Mouse (Mus musculus) stomach, embryonic 16.5 days (tissue): ENCODE results near the gene Slc35e3. TPM values are rescaled to one million over a fixed set of nuclear protein-coding genes. Genes with fewer than 3 reads are reported as not detected.
"Not testable (repeated sequence)": the region's sequence is repeated elsewhere in the genome, so short reads cannot be mapped to it uniquely, and the experiment has no call there.

Source experiments
- ATAC-seq: fragments of 200-750 bp; cut with Nextera tagmentation; 2 replicates; pipeline ENCODE4 v1.8.0; 2017; ENCODE audit warnings: moderate number of reproducible peaks, moderate TSS enrichment; ENCODE audit not compliant: insufficient read depth, low FRiP score
- H3K27ac ChIP-seq: fragments of 300-500 bp; sonication (generic); 2 replicates; pipeline ENCODE4 v1.5.1; 2014; ENCODE audit warnings: low read length
- H3K27me3 ChIP-seq: fragments of 300-500 bp; sonication (generic); 2 replicates; pipeline ENCODE4 v1.6.1; 2014; ENCODE audit warnings: low read length, control low read depth, mixed read lengths; ENCODE audit not compliant: control insufficient read depth, insufficient read depth
- H3K36me3 ChIP-seq: fragments of 300-500 bp; sonication (generic); 2 replicates; pipeline ENCODE4 v1.6.1; 2014; ENCODE audit warnings: low read length; ENCODE audit not compliant: control insufficient read depth, insufficient read depth
- H3K4me1 ChIP-seq: fragments of 300-500 bp; sonication (generic); 2 replicates; pipeline ENCODE4 v1.6.1; 2014; ENCODE audit warnings: low read length, control low read depth, mixed read lengths; ENCODE audit not compliant: control insufficient read depth, insufficient read depth
- H3K4me2 ChIP-seq: fragments of 300-500 bp; sonication (generic); 2 replicates; pipeline ENCODE4 v1.6.1; 2014; ENCODE audit warnings: low read depth, low read length, mixed read lengths
- H3K4me3 ChIP-seq: fragments of 300-500 bp; sonication (generic); replicated peaks from 2 replicates; pipeline ENCODE4 v1.5.1; 2014; ENCODE audit warnings: mild to moderate bottlenecking, low read length
- H3K9ac ChIP-seq: fragments of 300-500 bp; sonication (generic); 2 replicates; pipeline ENCODE4 v1.6.1; 2014; ENCODE audit warnings: low read length
- H3K9me3 ChIP-seq: fragments of 300-500 bp; sonication (generic); replicated peaks from 2 replicates; pipeline ENCODE4 v1.6.1; 2016; ENCODE audit warnings: low read length, control low read depth; ENCODE audit not compliant: control insufficient read depth
- WGBS: fragments of 180-500 bp; shearing (Covaris S2); extraction: QIAGEN DNeasy Blood & Tissue Kit; methylation state at CpG from one replicate; pipeline ENCODE4 v1.1.7; 2014; 5-methylcytosine and 5-hydroxymethylcytosine counted together
- polyA plus RNA-seq: library from polyadenylated mRNA; unstranded; fragments of >200 nt; fragmentation: Nextera tagmentation; extraction: Ambion mirVana; gene quantifications from 2 replicates; pipeline ENCODE4 v1.2.1, GENCODE M21; 2015

Slc35e3 gene
- polyA plus RNA-seq, 1 experiment from 2014 or later, result 14.2 TPM

- no peak overlapping the region for H3K4me2 ChIP-seq
- H3K4me3 ChIP-seq, result no peak overlapping the region
- peaks cover 23% of the 10 kb centered on the region for H3K36me3 ChIP-seq
- 86% methylated on average over 7 of the region's 7 CpGs for WGBS
- H3K27me3 ChIP-seq, result no peaks in the 10 kb centered on the region
- 0 out of 2 replicates have a peak, but pooled peaks cover 4% of the 10 kb centered on the region for H3K9me3 ChIP-seq
- no peak for ATAC-seq
- H3K4me1 ChIP-seq, result 0 out of 2 replicates have a peak, but pooled peaks cover 6% of the 10 kb centered on the region
- no peak overlapping the region for H3K9ac ChIP-seq
- no peak overlapping the region for H3K27ac ChIP-seq
Observed at GRCm38 (mm10) chr10:117747711-117748110, 1.5 kb upstream of the Slc35e3 start.

- peak overlapping the region; percentile 58 for H3K9ac ChIP-seq
- peak overlapping the region; percentile 50 for H3K4me3 ChIP-seq
- H3K27ac ChIP-seq, H3K27me3 ChIP-seq, H3K9me3 ChIP-seq, H3K4me1 ChIP-seq: not testable (repeated sequence)
- under 1% methylated on average over 14 of the region's 46 CpGs for WGBS
- peaks cover 10% of the 10 kb centered on the region for H3K36me3 ChIP-seq
- ATAC-seq, result peak; percentile 12
- H3K4me2 ChIP-seq, result peak overlapping the region; percentile 63
Observed at GRCm38 (mm10) chr10:117745570-117746296, 432 bp downstream of the Slc35e3 start.

- Histone ChIP-seq H3K4me2 (peak overlapping the region; percentile 63; the same call in 1 of the 2 replicates), H3K9me3 (no peaks in the 10 kb centered on the region), H3K27ac (peak overlapping the region; percentile 30; the same call in 1 of the 2 replicates), H3K27me3 (no peaks in the 10 kb centered on the region), H3K9ac (no peak overlapping the region), H3K36me3 (no peaks in the 10 kb centered on the region), H3K4me1 (0 out of 2 replicates have a peak, but pooled peaks cover 7% of the 10 kb centered on the region), H3K4me3 (no peak overlapping the region)
- ATAC-seq, result no peak
- WGBS, result 66% methylated on average over 4 of the region's 4 CpGs
Observed at GRCm38 (mm10) chr10:117743917-117744316, 2.2 kb downstream of the Slc35e3 start.

GRCm38 (mm10) chr10:117743182-117743581, 3.0 kb downstream of the Slc35e3 start:
- Histone ChIP-seq H3K4me3 (no peak overlapping the region), H3K36me3 (peaks cover 6% of the 10 kb centered on the region; the same call in 1 of the 2 replicates)

GRCm38 (mm10) chr10:117742618-117743017, 3.5 kb downstream of the Slc35e3 start:
- H3K4me2 ChIP-seq, result no peak overlapping the region
- H3K9ac ChIP-seq, result no peak overlapping the region
- H3K36me3 ChIP-seq, result peaks cover 7% of the 10 kb centered on the region; the same call in 1 of the 2 replicates
- no peaks in the 10 kb centered on the region for H3K27me3 ChIP-seq
- no peaks in the 10 kb centered on the region for H3K9me3 ChIP-seq
- 88% methylated on average over 4 of the region's 4 CpGs for WGBS
- 0 out of 2 replicates have a peak, but pooled peaks cover 9% of the 10 kb centered on the region for H3K4me1 ChIP-seq
- no peak for ATAC-seq
- no peak overlapping the region for H3K4me3 ChIP-seq
- H3K27ac ChIP-seq, result no peak overlapping the region

More at GRCm38 (mm10) chr10:117743182-117743581, 3.0 kb downstream of the Slc35e3 start:
- H3K9me3 ChIP-seq, result no peaks in the 10 kb centered on the region
- no peak for ATAC-seq
- H3K9ac ChIP-seq, result no peak overlapping the region
- 0 out of 2 replicates have a peak, but pooled peaks cover 9% of the 10 kb centered on the region for H3K4me1 ChIP-seq
- no peak overlapping the region for H3K4me2 ChIP-seq
- 80% methylated on average over 2 of the region's 2 CpGs for WGBS
- no peak overlapping the region for H3K27ac ChIP-seq
- H3K27me3 ChIP-seq, result no peaks in the 10 kb centered on the region

DNA sequence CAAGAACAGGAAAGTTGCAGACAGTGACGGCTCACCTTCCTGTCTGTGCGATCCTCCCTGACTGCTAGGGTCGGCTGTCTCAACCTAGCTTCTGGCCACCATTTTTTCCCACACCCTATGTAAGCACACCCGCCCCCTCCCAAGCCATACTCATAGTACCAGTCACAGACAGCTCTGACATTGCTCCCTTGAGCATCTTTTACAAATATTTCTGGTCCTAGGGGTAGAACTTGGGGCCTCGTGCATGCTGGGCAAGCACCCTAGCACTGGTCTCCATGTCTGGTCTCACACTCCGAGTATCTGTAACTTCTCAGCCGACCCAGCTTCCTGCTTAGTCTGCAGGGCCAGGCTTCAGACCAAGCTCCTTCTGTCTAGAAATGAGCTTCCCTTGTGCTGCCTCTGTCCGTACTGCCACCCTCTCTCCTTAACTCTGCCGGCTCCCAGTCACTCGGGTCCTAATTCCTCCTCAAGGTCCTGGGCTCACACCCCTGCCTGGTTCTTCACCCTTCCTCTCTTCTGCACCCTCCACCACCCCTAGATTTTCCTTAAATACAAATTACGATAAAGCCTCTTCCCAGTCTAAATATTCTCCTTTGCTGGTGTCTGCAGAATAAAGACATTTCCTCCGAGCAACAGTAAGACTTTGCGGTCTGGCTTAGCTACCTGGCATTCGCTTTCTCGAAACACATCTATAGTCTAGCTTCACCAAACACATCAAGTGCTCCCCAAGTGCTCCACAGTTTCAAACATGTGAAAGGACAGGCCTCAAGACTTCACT, 4.3 kb downstream of the Slc35e3 start:
- WGBS, result 88% methylated on average over 15 of the region's 15 CpGs
- H3K36me3 ChIP-seq, result peaks cover 7% of the 10 kb centered on the region; the same call in 1 of the 2 replicates
- no peak overlapping the region for H3K4me2 ChIP-seq
- H3K9ac ChIP-seq, result no peak overlapping the region
- H3K27ac ChIP-seq, result no peak overlapping the region
- H3K4me3 ChIP-seq, result no peak overlapping the region
- no peak for ATAC-seq
- no peaks in the 10 kb centered on the region for H3K9me3 ChIP-seq
- H3K27me3 ChIP-seq, result no peaks in the 10 kb centered on the region
- 0 out of 2 replicates have a peak, but pooled peaks cover 9% of the 10 kb centered on the region for H3K4me1 ChIP-seq

DNA sequence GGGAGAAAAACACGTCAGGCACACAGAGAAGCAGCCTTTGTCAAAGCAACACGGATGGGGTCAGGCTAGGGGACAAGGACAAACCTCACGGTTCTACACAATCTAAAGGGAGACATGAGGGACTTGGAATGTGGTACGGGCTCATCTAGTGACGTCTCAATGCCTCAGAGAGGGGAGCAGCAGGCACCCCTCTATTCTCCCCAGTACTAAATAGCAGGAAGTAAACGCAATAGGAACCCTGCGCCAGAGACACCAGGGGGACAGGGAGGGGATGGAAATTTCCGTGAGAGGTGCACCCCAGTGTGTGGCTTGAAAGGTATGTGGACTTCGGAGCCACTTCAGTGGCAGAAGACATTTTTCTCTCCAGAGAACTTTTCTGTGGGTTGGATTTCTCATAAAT, 5.2 kb downstream of the Slc35e3 start:
- no peak overlapping the region for H3K4me3 ChIP-seq
- H3K4me2 ChIP-seq, result no peak overlapping the region
- H3K27me3 ChIP-seq, result no peaks in the 10 kb centered on the region
- H3K27ac ChIP-seq, result no peak overlapping the region
- 82% methylated on average over 9 of the region's 9 CpGs for WGBS
- H3K9me3 ChIP-seq, result no peaks in the 10 kb centered on the region
- 0 out of 2 replicates have a peak, but pooled peaks cover 9% of the 10 kb centered on the region for H3K4me1 ChIP-seq
- ATAC-seq, result no peak
- H3K36me3 ChIP-seq, result peaks cover 10% of the 10 kb centered on the region; the same call in 1 of the 2 replicates
- no peak overlapping the region for H3K9ac ChIP-seq

GRCm38 (mm10) chr10:117740171-117740570, 6.0 kb downstream of the Slc35e3 start:
- no peaks in the 10 kb centered on the region for H3K27me3 ChIP-seq
- H3K36me3 ChIP-seq, result peaks cover 10% of the 10 kb centered on the region; the same call in 1 of the 2 replicates
- H3K27ac ChIP-seq, result no peak overlapping the region
- no peak overlapping the region for H3K9ac ChIP-seq
- H3K4me1 ChIP-seq, result 0 out of 2 replicates have a peak, but pooled peaks cover 7% of the 10 kb centered on the region
- H3K4me3 ChIP-seq, result no peak overlapping the region
- H3K9me3 ChIP-seq, result no peaks in the 10 kb centered on the region
- no peak for ATAC-seq
- no peak overlapping the region for H3K4me2 ChIP-seq
- WGBS, result 95% methylated on average over 10 of the region's 10 CpGs

DNA sequence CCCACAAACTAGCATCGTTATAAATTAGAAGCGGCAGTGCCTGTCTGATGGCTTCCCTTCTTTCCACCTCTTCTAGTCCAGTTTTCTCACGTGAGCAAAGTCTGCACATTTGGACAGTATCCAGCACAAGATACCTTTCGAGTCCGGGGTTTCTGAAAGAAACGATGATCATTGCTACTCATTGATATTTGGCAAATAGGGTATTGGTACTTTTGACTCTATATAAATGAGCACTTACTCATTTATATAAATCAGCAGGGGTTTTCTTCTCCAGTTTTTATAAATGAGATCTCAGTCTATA, 6.6 kb downstream of the Slc35e3 start:
- Histone ChIP-seq H3K9me3 (no peaks in the 10 kb centered on the region), H3K27me3 (no peaks in the 10 kb centered on the region), H3K4me1 (0 out of 2 replicates have a peak, but pooled peaks cover 3% of the 10 kb centered on the region), H3K36me3 (peaks cover 10% of the 10 kb centered on the region; the same call in 1 of the 2 replicates), H3K4me3 (no peak overlapping the region), H3K9ac (no peak overlapping the region; the same call in 1 of the 2 replicates), H3K27ac (no peak overlapping the region), H3K4me2 (no peak overlapping the region)
- 95% methylated on average over 6 of the region's 6 CpGs for WGBS
- no peak for ATAC-seq
